Mouse (Mus musculus): ENCODE measurements at regions not wholly inside any gene's neighbourhood (a gene's known extent, or its start where the extent isn't known, plus 50 kb on each side); places are given as distances from the start of the nearest gene placed in this dataset.

GRCm38 (mm10) chr11:19873796-19874195 lies 50.4 kb upstream of the Spred2 start:
- TF ChIP-seq EP300 (IDR thresholded peaks at IDR 0.05; ENCODE audit: low read depth) (no peak), CTCF (IDR thresholded peaks at IDR 0.05; ENCODE audit: low read depth) (no peak)
